Mouse (Mus musculus): Measurements from ENCODE around the gene Gm10490.

DNA sequence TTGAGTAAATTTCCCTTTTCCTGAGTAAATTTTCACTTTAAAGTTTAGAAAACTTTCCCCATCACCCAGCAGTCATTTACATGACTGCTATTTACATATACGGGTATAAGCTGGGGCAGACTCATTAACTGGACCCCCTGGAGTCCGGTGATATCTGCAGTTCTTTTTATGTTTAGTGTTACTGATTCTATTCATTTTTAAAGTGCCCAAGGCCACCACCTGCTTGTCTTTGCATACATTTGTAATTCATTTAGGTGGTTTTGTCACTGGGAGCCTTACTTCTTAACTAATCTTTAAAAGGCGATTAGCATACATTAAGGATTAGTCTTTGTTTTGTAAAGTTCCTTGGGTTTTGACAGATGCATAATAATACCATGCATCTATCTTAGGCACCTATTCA is 39.5 kb upstream of the Gm10490 start:
- TF ChIP-seq CTCF (IDR thresholded peaks at IDR 0.05; ENCODE audit: borderline replicate concordance, extremely low read depth, insufficient read depth, insufficient read length) (no peak), POLR2A (IDR thresholded peaks at IDR 0.05; ENCODE audit: borderline replicate concordance, extremely low read depth, insufficient read depth, insufficient read length, poor library complexity, severe bottlenecking) (no peak)

Measured in brain, embryonic 14.5 days (tissue).